Mouse (Mus musculus) embryonic facial prominence, embryonic 15.5 days (tissue): ENCODE results near the gene Irgm1. TPM values are rescaled to one million over a fixed set of nuclear protein-coding genes. Genes with fewer than 3 reads are reported as not detected.
A peak's percentile ranks its signal among the peaks of the same experiment; 100 is the strongest.

Source experiments
- ATAC-seq: fragments of 200-750 bp; cut with Nextera tagmentation; 2 replicates; pipeline ENCODE4 v1.8.0; 2017; ENCODE audit warnings: low read depth, moderate TSS enrichment; ENCODE audit not compliant: insufficient number of reproducible peaks, low FRiP score, low TSS enrichment
- H3K27ac ChIP-seq: fragments of 300-500 bp; sonication (generic); replicated peaks from 2 replicates; pipeline ENCODE4 v1.5.1; 2015; ENCODE audit warnings: mild to moderate bottlenecking, inconsistent platforms
- H3K27me3 ChIP-seq: fragments of 300-500 bp; sonication (generic); 2 replicates; pipeline ENCODE4 v1.6.1; 2015; ENCODE audit warnings: inconsistent platforms
- H3K36me3 ChIP-seq: fragments of 300-500 bp; sonication (generic); 2 replicates; pipeline ENCODE4 v1.6.1; 2015; ENCODE audit warnings: mild to moderate bottlenecking, inconsistent platforms
- H3K4me1 ChIP-seq: fragments of 300-500 bp; sonication (generic); 2 replicates; pipeline ENCODE4 v1.6.1; 2015; ENCODE audit warnings: inconsistent platforms
- H3K4me2 ChIP-seq: fragments of 300-500 bp; sonication (generic); replicated peaks from 2 replicates; pipeline ENCODE4 v1.6.1; 2015; ENCODE audit warnings: mild to moderate bottlenecking, inconsistent platforms
- H3K4me3 ChIP-seq: fragments of 300-500 bp; sonication (generic); replicated peaks from 2 replicates; pipeline ENCODE4 v1.5.1; 2015; ENCODE audit warnings: mild to moderate bottlenecking, inconsistent platforms
- H3K9ac ChIP-seq: fragments of 300-500 bp; sonication (generic); 2 replicates; pipeline ENCODE4 v1.6.1; 2015; ENCODE audit warnings: inconsistent platforms
- H3K9me3 ChIP-seq: fragments of 300-500 bp; sonication (generic); replicated peaks from 2 replicates; pipeline ENCODE4 v1.6.1; 2016; ENCODE audit warnings: inconsistent platforms
- WGBS: fragments of 180-500 bp; shearing (Covaris S2); methylation state at CpG from one replicate; pipeline ENCODE4 v1.1.7; 2015; 5-methylcytosine and 5-hydroxymethylcytosine counted together
- polyA plus RNA-seq: library from polyadenylated mRNA; unstranded; fragments of >200 nt; fragmentation: Nextera tagmentation; extraction: Ambion mirVana; gene quantifications from 2 replicates; pipeline ENCODE4 v1.2.1, GENCODE M21; 2015

Gene Irgm1
- polyA plus RNA-seq, 1 experiment from 2014 or later, result 8.8 TPM

GRCm38 (mm10) chr11:48873591-48874290 lies 2.3 kb upstream of the Irgm1 start:
- WGBS, result 76% methylated on average over 10 of the region's 10 CpGs

GRCm38 (mm10) chr11:48872695-48873300 lies 1.3 kb upstream of the Irgm1 start:
- no peaks in the 10 kb centered on the region for H3K27me3 ChIP-seq
- no peak overlapping the region for H3K9ac ChIP-seq
- no peak overlapping the region for H3K4me2 ChIP-seq
- 82% methylated on average over 7 of the region's 7 CpGs for WGBS
- ATAC-seq, result no peak
- H3K4me1 ChIP-seq, result peaks cover 11% of the 10 kb centered on the region; the same call in 1 of the 2 replicates
- no peak overlapping the region for H3K27ac ChIP-seq
- H3K36me3 ChIP-seq, result no peaks in the 10 kb centered on the region
- H3K4me3 ChIP-seq, result 0 out of 2 replicates have a peak overlapping the region, but pooled peaks have one; percentile 51
- H3K9me3 ChIP-seq, result no peaks in the 10 kb centered on the region

More at GRCm38 (mm10) chr11:48873591-48874290, 2.3 kb upstream of the Irgm1 start:
- Histone ChIP-seq H3K27me3 (no peaks in the 10 kb centered on the region), H3K36me3 (no peaks in the 10 kb centered on the region), H3K27ac (no peak overlapping the region), H3K4me3 (no peak overlapping the region), H3K4me2 (no peak overlapping the region), H3K9ac (no peak overlapping the region), H3K9me3 (no peaks in the 10 kb centered on the region), H3K4me1 (peaks cover 11% of the 10 kb centered on the region; the same call in 1 of the 2 replicates)
- no peak for ATAC-seq

GRCm38 (mm10) chr11:48871817-48872541 lies 496 bp upstream of the Irgm1 start:
- Histone ChIP-seq H3K9ac (peak overlapping the region; percentile 16; the same call in 1 of the 2 replicates), H3K4me1 (peaks cover 11% of the 10 kb centered on the region; the same call in 1 of the 2 replicates), H3K27ac (0 out of 2 replicates have a peak overlapping the region, but pooled peaks have one; percentile 63), H3K4me3 (peak overlapping the region; percentile 51), H3K36me3 (no peaks in the 10 kb centered on the region), H3K4me2 (peak overlapping the region; percentile 53), H3K9me3 (no peaks in the 10 kb centered on the region), H3K27me3 (no peaks in the 10 kb centered on the region)
- no peak for ATAC-seq
- 5% methylated on average over 17 of the region's 17 CpGs for WGBS

- peak; percentile 39; the same call in 1 of the 2 replicates for ATAC-seq
- H3K4me1 ChIP-seq, result peaks cover 11% of the 10 kb centered on the region; the same call in 1 of the 2 replicates
- H3K27ac ChIP-seq, result peak overlapping the region; percentile 63
- no peaks in the 10 kb centered on the region for H3K27me3 ChIP-seq
- peak overlapping the region; percentile 16; the same call in 1 of the 2 replicates for H3K9ac ChIP-seq
- no peaks in the 10 kb centered on the region for H3K9me3 ChIP-seq
- 29% methylated on average over 7 of the region's 7 CpGs for WGBS
- peak overlapping the region; percentile 53 for H3K4me2 ChIP-seq
- H3K4me3 ChIP-seq, result peak overlapping the region; percentile 51
- H3K36me3 ChIP-seq, result no peaks in the 10 kb centered on the region
Observed at GRCm38 (mm10) chr11:48870781-48871180, 702 bp downstream of the Irgm1 start.

- peak overlapping the region; percentile 53; the same call in 1 of the 2 replicates for H3K4me2 ChIP-seq
- H3K36me3 ChIP-seq, result no peaks in the 10 kb centered on the region
- no peak for ATAC-seq
- no peaks in the 10 kb centered on the region for H3K27me3 ChIP-seq
- H3K27ac ChIP-seq, result no peak overlapping the region
- WGBS, result 64% methylated on average over 7 of the region's 7 CpGs
- H3K4me3 ChIP-seq, result peak overlapping the region; percentile 51
- no peak overlapping the region for H3K9ac ChIP-seq
- H3K4me1 ChIP-seq, result peaks cover 11% of the 10 kb centered on the region; the same call in 1 of the 2 replicates
- H3K9me3 ChIP-seq, result no peaks in the 10 kb centered on the region
Observed at GRCm38 (mm10) chr11:48869380-48870110, 1.9 kb downstream of the Irgm1 start.

GRCm38 (mm10) chr11:48866481-48866880 lies 5.0 kb downstream of the Irgm1 start:
- ATAC-seq, result no peak
- Histone ChIP-seq H3K4me3 (no peak overlapping the region), H3K27me3 (no peaks in the 10 kb centered on the region), H3K27ac (no peak overlapping the region), H3K36me3 (no peaks in the 10 kb centered on the region), H3K9me3 (no peaks in the 10 kb centered on the region), H3K9ac (no peak overlapping the region), H3K4me1 (peaks cover 6% of the 10 kb centered on the region; the same call in 1 of the 2 replicates), H3K4me2 (no peak overlapping the region)
- WGBS, result 95% methylated on average over 9 of the region's 9 CpGs

GRCm38 (mm10) chr11:48863808-48864207 lies 7.7 kb downstream of the Irgm1 start:
- WGBS, result 70% methylated on average over 3 of the region's 3 CpGs
- H3K27ac ChIP-seq, result no peak overlapping the region
- no peak overlapping the region for H3K9ac ChIP-seq
- no peak overlapping the region for H3K4me3 ChIP-seq
- H3K27me3 ChIP-seq, result 0 out of 2 replicates have a peak, but pooled peaks cover 6% of the 10 kb centered on the region
- no peak for ATAC-seq
- H3K4me2 ChIP-seq, result no peak overlapping the region
- no peaks in the 10 kb centered on the region for H3K9me3 ChIP-seq
- H3K36me3 ChIP-seq, result no peaks in the 10 kb centered on the region
- no peaks in the 10 kb centered on the region for H3K4me1 ChIP-seq

- Histone ChIP-seq H3K9ac (no peak overlapping the region), H3K4me2 (no peak overlapping the region), H3K27me3 (0 out of 2 replicates have a peak, but pooled peaks cover 6% of the 10 kb centered on the region), H3K36me3 (no peaks in the 10 kb centered on the region), H3K9me3 (no peaks in the 10 kb centered on the region), H3K27ac (no peak overlapping the region), H3K4me3 (no peak overlapping the region), H3K4me1 (peaks cover 7% of the 10 kb centered on the region; the same call in 1 of the 2 replicates)
- WGBS, result 67% methylated on average over 1 of the region's 1 CpGs
- no peak for ATAC-seq
Observed at GRCm38 (mm10) chr11:48862784-48863319, 8.6 kb downstream of the Irgm1 start.

- Histone ChIP-seq H3K9ac (no peak overlapping the region), H3K36me3 (no peaks in the 10 kb centered on the region), H3K27me3 (0 out of 2 replicates have a peak, but pooled peaks cover 6% of the 10 kb centered on the region), H3K4me1 (peaks cover 18% of the 10 kb centered on the region), H3K27ac (no peak overlapping the region), H3K4me2 (peak overlapping the region; percentile 80), H3K9me3 (no peaks in the 10 kb centered on the region), H3K4me3 (peak overlapping the region; percentile 68)
- 0% methylated on average over 6 of the region's 6 CpGs for WGBS
- ATAC-seq, result no peak
Observed at GRCm38 (mm10) chr11:48859014-48859413, 12.5 kb downstream of the Irgm1 start.

- Histone ChIP-seq H3K27ac (0 out of 2 replicates have a peak overlapping the region, but pooled peaks have one; percentile 22), H3K4me1 (peaks cover 27% of the 10 kb centered on the region)
Observed at GRCm38 (mm10) chr11:48853474-48854180, 17.9 kb downstream of the Irgm1 start.

More at GRCm38 (mm10) chr11:48853474-48854180, 17.9 kb downstream of the Irgm1 start:
- H3K9ac ChIP-seq, result peak overlapping the region; percentile 16; the same call in 1 of the 2 replicates
- peak overlapping the region; percentile 80 for H3K4me2 ChIP-seq
- H3K27me3 ChIP-seq, result peaks cover 9% of the 10 kb centered on the region; the same call in 1 of the 2 replicates
- peak overlapping the region; percentile 68 for H3K4me3 ChIP-seq
- under 1% methylated on average over 31 of the region's 31 CpGs for WGBS
- H3K9me3 ChIP-seq, result no peaks in the 10 kb centered on the region
- no peaks in the 10 kb centered on the region for H3K36me3 ChIP-seq
- peak; percentile 66 for ATAC-seq
